Mouse (Mus musculus) small intestine, adult 2 months (tissue): ENCODE results near the gene Svop.

Experiments
- CTCF ChIP-seq: fragments of 200-500 bp; IDR thresholded peaks from 2 replicates; pipeline ENCODE4 v1.5.1; 2012; ENCODE audit warnings: low read depth, mild to moderate bottlenecking, control low read depth, inconsistent platforms, low read length, moderate library complexity, mixed read lengths; ENCODE audit not compliant: insufficient replicate concordance, insufficient read length; ENCODE audit errors: extremely low read depth
- POLR2A ChIP-seq: fragments of 200-500 bp; IDR thresholded peaks from 2 replicates; pipeline ENCODE4 v1.6.1; 2012; ENCODE audit warnings: low read depth, mild to moderate bottlenecking, control low read depth, inconsistent platforms, low read length, moderate library complexity

DNA sequence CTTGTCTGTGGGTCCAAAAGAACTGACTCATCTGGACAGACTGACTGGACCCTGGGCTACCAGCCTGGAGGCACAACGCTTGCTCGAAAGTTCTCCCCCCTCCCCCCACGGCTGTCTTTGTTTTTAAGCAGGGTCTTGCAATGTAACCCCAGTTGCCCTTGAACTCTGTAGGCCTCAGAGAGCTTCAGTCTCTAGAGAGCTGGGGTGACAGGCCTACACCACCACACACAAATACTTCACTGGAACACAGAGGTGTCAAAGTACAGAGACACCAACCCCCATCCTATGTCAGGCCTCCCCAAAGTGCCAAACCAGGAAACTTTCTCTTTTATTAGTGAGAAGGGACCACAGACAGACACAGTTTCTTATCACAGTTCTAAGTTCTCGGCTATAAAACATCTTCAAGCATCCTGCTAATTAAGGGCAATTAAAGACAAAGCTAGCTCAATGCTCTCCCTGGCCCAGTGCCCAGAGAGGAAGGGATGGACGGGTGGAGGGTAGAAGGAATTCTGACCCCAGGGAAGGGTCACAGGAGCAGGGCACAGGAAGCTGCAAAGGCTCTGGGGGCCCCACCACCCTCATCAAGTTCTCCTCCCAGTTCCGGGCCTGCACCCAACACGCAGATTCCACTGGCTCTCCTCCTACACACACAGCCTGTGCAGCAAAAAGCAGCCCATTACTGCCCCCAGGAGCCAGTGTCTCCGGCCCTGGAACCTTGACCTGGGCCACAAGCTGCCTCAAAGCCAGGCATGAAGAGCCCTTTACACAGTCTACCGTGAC is 105.0 kb downstream of the Svop start:
- TF ChIP-seq CTCF, result peak; percentile 17; the same call in 1 of the 2 replicates
- TF ChIP-seq POLR2A, result no peak
